Mouse (Mus musculus) MN1 (cell line): ENCODE results near the gene Ten1.

Experiments
- DNase-seq: peaks from one replicate; pipeline ENCODE4 v3.0.0-alpha.2; 2016; ENCODE audit warnings: low spot score

Ten1 gene

DNA sequence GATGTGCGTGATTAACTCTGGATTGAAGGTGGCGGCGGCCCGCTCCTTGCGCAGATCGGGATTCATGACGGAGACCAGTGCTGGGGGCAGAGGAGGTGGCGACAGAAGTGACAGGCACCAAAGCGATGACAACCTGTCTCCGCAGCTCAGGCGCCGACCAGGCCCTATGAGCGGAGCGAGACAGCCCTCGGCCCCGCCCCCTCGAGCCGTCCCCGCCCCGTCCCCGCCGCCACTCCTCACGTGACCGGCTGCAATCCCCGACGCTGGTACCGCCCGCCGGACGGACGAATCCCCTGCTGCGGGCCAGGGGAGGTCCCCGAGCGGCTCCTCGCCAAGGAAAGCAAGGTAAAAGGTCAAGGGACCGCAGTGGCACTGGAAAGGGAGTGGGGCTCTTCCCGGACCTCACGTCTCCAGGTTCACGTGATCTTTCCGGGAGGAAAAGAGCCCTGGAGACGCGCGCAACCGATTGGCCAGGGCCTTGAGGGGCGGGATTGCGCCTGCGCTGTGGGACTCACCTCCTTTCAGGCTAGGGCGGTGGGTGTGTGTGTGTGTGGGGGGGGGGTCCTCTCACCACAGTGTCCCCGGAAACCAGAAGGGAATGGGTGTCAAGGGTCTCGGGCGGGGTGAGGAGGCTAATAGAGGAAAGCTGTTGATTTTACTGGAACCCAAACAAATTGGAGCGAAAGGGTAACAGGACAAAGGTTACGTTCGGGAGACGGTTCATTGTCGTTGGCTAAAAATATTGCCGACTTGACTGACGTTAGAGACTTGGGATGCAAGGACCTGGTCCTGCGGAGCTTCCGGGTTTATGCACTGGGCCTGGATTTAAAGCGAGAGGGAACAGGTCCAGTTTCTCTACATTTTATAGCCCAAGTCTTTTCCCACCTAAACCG lies at the start of gene Ten1, which contains the start of gene Acox1:
Gene Ten1 (plus strand): TSS at position 217 of the 893 bp plus-strand sequence.
Gene Acox1 (minus strand): TSS at position 407 of the 893 bp plus-strand sequence.
- DNase-seq, result peak; percentile 96

GRCm38 (mm10) chr11:116149341-116149740 lies 49.3 kb upstream of the Ten1 start:
- no peak for DNase-seq

DNA sequence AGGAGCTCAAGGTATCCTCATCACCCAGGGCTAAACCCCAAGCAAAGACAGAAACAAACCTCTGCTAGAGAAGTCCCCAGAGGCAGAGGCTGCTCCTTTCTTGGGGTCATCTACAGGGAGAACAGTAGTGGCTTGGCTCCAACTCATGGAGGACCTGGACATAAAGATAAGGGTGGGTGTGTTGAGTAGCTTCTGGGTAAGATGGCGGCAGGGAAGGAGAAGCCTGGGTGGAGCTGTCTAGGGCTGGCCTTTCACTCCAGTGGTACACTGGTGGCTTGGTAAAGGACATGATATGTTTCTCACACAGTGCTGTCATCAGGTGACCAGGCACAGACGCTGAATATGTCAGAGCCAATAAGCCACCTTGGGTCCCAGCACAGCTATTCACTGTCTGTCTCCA lies 47.7 kb upstream of the Ten1 start:
- no peak for DNase-seq

- DNase-seq, result no peak
These were observed 37.3 kb upstream of the Ten1 start for GRCm38 (mm10) chr11:116161312-116161711.

DNA sequence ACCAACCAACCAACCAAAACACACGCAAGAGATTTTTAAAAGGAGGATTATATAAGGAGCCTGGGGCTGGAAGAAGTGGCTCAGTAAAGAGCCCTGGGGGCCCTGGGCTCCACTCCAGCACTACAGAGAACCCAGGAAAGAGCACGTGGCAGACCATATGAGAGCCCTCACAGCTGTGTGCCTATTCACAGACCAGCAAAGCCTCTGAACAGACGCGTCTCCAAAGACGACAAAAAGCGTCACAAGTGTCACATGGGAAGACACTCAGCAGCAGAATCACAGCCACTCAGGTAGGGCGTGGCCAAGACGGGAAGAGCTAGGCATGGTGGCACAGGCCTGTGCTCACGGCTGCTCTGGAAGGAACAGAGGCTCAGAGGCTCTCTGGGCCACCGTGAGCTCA lies 36.5 kb upstream of the Ten1 start:
- no peak for DNase-seq

- no peak for DNase-seq
These were observed 35.7 kb upstream of the Ten1 start for GRCm38 (mm10) chr11:116163002-116163401.

- no peak for DNase-seq
These were observed 31.4 kb upstream of the Ten1 start for GRCm38 (mm10) chr11:116167232-116167631.

DNA sequence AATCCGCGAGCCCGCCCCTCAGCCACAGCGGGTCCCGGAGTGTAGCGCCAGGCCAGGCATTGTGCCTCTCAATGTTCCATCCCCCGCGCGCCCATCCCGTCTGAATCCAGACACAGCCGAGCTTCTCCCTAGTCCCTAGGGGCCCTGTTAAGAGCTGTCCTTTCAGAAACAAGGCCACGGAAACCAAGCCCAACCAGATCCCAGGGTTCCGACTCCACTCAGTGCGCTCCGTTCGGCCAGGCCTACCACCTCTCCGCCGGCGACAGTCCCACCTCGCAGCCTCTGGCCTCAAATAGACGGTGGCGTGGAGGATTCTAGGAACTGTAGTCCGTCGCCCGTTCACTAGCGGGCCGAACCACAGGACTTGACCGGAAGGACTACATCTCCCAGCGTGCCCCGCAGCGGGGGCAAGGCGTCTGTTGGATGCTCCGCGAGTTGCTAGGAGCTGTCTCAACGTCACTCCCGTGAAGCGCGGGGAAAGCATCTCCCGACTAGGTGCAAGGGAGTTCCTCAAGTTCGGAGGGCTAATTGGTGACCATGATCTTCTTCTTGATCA lies 30.7 kb upstream of the Ten1 start, which contains the start of gene Fbf1:
Gene Fbf1 (minus strand): TSS at position 283 of the 556 bp plus-strand sequence.
- DNase-seq, result peak; percentile 96

GRCm38 (mm10) chr11:116169214-116169613 lies 29.4 kb upstream of the Ten1 start:
- DNase-seq, result no peak

GRCm38 (mm10) chr11:116170003-116170800 lies 28.5 kb upstream of the Ten1 start:
- no peak for DNase-seq

GRCm38 (mm10) chr11:116171959-116172358 lies 26.7 kb upstream of the Ten1 start:
- DNase-seq, result no peak

- no peak for DNase-seq
These were observed 23.7 kb upstream of the Ten1 start for GRCm38 (mm10) chr11:116174775-116175448.

DNA sequence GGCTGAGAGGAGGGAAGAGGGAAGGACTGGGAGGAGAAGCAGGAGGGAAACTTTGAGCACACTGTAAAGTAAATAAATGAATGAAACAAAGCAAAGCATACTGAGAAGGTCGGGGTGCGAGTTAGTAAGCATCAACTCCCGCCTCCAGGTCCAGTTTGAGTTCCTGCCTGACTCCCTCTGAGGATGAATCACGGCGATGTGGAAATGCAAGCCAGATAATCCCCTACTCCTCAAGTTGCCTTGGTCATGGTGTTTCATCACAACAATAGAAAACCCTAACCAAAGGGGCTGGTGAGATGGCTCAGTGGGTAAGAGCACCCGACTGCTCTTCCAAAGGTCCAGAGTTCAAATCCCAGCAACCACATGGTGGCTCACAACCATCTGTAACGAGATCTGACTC lies 22.6 kb upstream of the Ten1 start:
- DNase-seq, result no peak

GRCm38 (mm10) chr11:116178411-116179121 lies 20.1 kb upstream of the Ten1 start:
- no peak for DNase-seq

GRCm38 (mm10) chr11:116185836-116186235 lies 12.8 kb upstream of the Ten1 start:
- peak; percentile 61 for DNase-seq

DNA sequence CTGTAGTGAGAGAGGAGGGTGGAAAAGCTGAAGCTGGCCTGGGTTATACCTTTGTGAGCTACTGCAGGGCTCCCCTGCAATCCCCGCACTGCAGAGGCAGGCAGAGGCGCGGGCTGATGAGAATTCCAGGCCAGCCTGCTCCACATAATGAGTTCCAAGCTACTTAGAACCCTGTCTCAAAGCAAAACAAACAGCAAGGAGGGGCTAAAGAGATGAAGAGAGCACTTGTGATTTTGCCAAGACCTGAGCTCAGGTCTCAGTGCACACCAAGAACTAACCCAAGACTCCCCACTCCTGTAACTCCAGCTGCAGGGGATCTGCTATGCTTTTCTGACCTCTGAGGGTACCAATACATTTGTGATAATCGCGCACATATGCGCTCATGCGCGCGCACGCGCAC lies 12.3 kb upstream of the Ten1 start:
- no peak for DNase-seq

GRCm38 (mm10) chr11:116187226-116187930 lies 11.3 kb upstream of the Ten1 start:
- DNase-seq, result no peak

GRCm38 (mm10) chr11:116194619-116195018 lies 4.0 kb upstream of the Ten1 start:
- DNase-seq, result no peak

DNA sequence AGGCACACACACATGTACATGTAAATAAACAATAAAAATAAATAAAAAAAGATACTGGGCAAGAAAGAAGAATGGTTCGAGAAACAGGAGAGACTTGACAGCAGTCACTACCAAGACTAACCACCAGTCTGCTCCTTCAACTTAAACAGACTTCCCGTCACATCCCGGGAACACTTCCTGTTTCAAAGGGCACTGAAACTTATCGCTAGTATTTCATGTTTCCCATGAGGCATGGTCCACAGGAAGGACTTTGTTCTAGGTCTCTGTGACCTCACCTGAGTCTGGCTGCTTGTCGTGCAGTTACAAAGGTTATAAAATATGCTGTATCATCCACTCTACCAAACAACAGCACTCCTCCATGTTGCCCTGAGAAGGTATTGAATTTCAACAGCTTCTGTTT lies 3.4 kb upstream of the Ten1 start:
- no peak for DNase-seq

- no peak for DNase-seq
These were observed 2.3 kb upstream of the Ten1 start for GRCm38 (mm10) chr11:116196336-116196735.
